Mouse (Mus musculus): ENCODE measurements around the gene Ugp2. TPM values are rescaled to one million over a fixed set of nuclear protein-coding genes. Genes with fewer than 3 reads are reported as not detected.
A peak's percentile ranks its signal among the peaks of the same experiment; 100 is the strongest.

The Ugp2 gene
- total RNA-seq (2022) = 10 to 100 TPM; 77.2 to 90.9 (median 84.2) TPM

GRCm38 (mm10) chr11:21371122-21371806, at the start of gene Ugp2:
Ugp2 (minus strand) TSS chr11:21371201.
- DNase-seq (ENCODE audit: low spot score in 2 of 2) = peak; percentile 97 to 98

- no peak for DNase-seq (ENCODE audit: low spot score in 2 of 2)
These were observed 43.9 kb upstream of the Ugp2 start for GRCm38 (mm10) chr11:21414911-21415381.

DNA sequence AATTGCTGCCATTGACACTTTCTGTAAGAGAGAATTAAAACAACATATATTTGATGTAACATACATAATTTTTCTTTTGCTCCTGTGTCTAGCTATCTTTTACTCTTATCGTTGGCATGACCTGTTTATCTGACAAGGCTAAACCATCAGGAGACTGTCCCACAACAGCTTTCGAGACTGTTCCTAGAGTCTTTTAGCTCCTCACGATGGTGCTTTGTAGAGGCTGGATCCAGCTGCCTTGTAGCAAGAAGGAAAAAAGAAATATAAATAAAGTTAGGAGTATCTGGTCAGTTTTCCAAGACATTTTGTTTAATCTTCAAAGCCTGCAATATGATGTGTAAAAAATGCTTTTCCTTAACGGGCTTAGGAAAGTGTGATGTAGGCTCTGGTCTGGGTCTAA, 35.7 kb upstream of the Ugp2 start:
- DNase-seq (ENCODE audit: low spot score in 2 of 2) = no peak

DNA sequence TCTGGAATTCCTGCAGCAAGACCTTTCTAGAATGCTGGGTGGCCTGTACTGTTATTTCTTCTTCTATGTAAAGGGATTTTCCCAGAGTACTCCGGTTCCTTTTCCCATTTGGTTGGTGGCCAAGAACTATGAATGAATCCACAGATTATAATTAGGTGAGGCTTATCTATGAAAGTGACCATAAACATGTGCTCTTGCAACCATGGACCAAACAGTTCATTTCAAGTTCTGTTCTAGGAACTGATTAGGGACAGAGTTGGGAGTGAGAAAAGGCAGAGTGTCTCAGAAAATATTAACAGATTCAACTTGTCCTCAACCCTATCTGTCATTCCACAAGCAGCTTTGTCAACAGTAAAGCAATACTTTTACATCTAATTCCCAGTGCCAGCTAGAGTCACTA, 35.1 kb upstream of the Ugp2 start:
- DNase-seq (ENCODE audit: low spot score in 2 of 2) = no peak

DNA sequence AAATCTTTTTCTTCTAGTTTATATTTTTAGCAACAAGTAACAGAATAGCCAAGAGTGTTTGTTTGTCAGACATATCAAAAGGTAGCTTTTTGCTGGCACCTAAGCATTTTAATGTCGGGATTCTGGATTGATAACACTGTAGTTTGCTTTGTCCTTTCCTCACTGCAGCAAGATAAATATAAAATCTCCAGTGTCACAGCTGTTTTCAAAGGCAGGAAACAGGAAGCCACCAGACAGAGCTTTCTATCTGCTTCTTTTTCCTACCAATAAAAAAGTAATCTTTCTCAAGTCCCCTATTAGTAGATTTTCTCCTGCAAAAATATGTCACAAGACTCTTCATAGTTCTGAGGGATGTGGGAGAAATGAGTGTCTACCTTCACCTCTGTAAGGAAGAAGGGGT, 32.9 kb upstream of the Ugp2 start:
- no peak for DNase-seq (ENCODE audit: low spot score in 2 of 2)

- DNase-seq (ENCODE audit: low spot score in 2 of 2) = no peak
These were observed 31.7 kb upstream of the Ugp2 start for GRCm38 (mm10) chr11:21402481-21403254.

GRCm38 (mm10) chr11:21401248-21401647, 30.2 kb upstream of the Ugp2 start:
- DNase-seq (ENCODE audit: low spot score in 2 of 2) = no peak

GRCm38 (mm10) chr11:21399186-21399681, 28.2 kb upstream of the Ugp2 start:
- no peak for DNase-seq (ENCODE audit: low spot score in 2 of 2)

GRCm38 (mm10) chr11:21398464-21398863, 27.5 kb upstream of the Ugp2 start:
- DNase-seq (ENCODE audit: low spot score in 2 of 2) = peak in 1 of 2 experiments; percentile 4

DNA sequence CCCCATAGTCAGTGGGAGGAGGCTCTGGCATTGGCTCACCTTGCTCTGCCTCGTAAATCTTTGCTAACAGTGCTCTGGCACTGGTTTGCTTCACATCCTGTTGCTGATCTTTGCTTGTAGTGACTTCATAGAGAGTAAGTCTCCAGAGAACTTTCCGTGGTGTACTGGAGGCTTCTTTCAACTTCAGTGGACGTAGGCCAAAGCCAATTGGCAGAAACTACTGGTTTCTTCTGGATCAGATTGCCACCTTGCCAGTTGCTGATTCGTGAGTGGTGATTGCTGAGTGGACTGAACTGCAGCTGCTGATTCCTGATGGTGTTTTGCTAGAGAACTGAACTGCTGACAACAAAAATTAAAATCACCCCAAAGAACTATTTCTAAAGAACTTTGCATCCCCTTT, 15.8 kb upstream of the Ugp2 start:
- DNase-seq (ENCODE audit: low spot score in 2 of 2) = no peak

GRCm38 (mm10) chr11:21374096-21374495, 3.1 kb upstream of the Ugp2 start:
- no peak for DNase-seq (ENCODE audit: low spot score in 2 of 2)

GRCm38 (mm10) chr11:21370399-21371121, 441 bp downstream of the Ugp2 start:
- peak; percentile 24 to 45 for DNase-seq (ENCODE audit: low spot score in 2 of 2)

DNA sequence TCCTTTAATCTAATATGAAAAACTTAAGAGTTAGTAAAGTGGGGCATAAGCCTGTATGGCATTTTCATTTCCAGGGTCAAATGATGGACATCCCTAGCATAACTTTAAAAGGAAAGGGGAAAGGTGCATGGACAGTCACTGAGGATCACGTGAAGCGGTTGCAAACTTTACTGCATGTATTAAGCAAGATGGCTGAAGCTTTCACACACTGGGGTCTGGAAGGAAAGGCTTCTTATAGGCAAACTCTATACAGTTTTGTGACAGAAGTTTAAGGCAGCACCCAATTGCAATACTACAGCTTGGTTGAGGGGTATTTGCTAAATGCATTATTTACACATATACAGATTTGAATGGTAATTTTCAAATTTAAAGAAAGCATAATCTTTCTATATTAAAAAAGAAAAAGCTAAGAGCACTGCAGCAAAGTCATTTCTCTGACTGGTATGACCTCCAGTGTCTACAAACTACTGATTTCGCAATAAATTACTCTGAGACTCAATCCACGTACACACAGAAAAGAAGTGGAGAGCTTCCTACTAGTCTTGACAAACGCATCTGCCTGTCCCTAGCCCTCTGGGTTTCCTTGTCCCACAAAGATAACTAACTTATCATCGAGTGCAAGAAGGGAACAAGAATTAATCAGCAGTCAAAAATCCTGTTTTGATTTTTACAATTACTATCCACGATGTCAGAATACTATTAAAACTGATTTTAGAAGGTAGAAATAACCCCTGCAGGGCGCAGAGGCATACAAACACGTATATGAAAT, 1.6 kb downstream of the Ugp2 start:
- DNase-seq (ENCODE audit: low spot score in 2 of 2) = no peak

- no peak for DNase-seq (ENCODE audit: low spot score in 2 of 2)
These were observed 2.5 kb downstream of the Ugp2 start for GRCm38 (mm10) chr11:21368466-21368865.

GRCm38 (mm10) chr11:21363144-21363940, 7.7 kb downstream of the Ugp2 start:
- no peak for DNase-seq (ENCODE audit: low spot score in 2 of 2)

DNA sequence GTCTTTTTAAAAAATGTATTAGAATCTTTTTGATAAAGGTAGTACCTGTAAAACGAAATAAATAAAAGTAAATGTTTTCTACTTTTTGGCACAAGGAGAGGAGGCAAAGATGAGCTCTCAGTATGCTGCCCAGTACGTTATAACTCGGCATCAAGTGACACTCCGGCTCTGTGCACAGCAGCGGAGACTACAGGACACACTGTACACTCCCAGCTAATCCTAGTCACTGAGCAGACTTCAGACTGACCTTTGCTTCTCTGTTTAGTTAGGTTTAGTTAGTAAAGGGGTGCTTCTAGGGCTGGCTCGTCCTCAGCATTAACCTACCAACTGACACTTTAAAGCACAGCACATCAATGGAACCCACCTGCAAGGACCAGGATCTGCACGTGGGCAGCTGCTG, 19.7 kb downstream of the Ugp2 start:
- no peak for DNase-seq (ENCODE audit: low spot score in 2 of 2)

GRCm38 (mm10) chr11:21348890-21349289, 22.1 kb downstream of the Ugp2 start:
- no peak for DNase-seq (ENCODE audit: low spot score in 2 of 2)

- no peak for DNase-seq (ENCODE audit: low spot score in 2 of 2)
These were observed 25.0 kb downstream of the Ugp2 start for GRCm38 (mm10) chr11:21346020-21346419.

DNA sequence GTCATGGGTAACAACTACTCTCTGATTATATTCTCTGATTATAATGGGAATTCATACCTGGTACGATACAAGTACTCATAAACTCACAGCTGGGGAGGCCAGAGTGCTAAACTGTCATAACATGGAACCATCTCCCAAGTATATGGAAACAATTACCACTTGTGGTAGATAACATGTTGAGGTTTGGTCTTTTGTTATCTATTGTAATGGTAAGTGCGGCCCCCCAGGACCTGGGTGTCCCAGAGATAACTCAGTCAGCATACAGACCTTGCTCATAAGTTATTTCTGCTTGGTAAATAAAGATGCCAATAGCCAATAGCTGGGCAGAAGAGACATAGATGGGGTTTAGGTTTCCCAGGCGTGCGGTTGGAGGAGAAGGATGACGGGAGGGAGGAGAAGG, 27.5 kb downstream of the Ugp2 start:
- DNase-seq (ENCODE audit: low spot score in 2 of 2) = no peak

DNA sequence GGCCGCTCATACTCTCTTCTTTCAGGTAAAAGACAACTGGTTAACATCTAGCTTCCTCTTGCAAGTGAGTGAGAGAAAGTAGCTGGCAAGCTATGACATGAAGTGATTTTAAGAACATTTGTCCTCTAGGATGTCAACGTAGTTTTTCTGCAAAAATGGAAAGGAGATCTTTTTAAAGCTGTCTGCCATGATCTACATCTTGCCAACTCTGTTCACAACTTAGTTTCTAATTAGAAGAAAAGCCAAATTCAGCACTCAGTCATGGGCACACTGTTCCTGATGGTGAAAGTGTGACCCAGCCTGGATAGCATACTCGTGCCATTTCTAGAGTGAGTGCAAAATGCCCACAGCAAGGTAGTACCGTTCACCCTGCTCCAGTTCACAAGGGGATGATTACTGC, 31.9 kb downstream of the Ugp2 start:
- no peak for DNase-seq (ENCODE audit: low spot score in 2 of 2)

Measured in layer of hippocampus, adult 8-10 months (tissue).